ENCODE assay signal across 8 mouse cellular contexts in the genomic region with DNA sequence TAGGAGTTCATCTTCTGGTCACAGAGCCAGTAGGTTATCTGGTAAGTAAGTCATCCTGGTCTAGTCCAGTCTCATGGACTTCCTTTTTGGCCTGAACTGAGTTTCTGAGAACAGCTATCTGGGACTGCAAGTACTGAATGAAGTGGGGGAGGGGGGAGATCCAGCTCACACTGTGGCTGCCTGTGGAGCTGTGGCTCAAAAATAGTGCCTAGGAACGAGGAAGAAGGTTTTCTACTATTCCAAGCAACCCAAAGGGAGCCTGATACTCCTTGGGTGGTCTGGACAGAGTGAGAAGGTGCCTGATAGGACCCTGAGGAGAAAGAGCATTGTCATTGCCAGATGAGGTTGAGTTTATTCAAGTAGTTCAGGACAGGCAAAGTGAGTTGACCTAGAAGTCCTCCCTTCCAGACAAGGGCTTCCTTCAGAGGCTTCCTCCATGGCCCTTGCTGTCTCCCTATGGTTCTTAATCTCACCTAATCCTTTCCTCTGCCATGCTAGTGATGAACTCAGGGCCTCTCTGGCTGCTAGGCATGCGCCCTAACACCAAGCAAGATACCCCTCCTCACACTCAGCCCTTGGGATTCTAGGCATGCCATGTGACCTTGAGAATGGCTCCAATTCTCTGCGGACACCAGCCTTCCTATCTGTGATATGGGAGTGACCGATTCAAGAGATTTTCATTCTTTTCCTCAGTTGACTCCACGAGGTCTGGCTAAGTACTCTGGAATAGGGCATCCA. TPM values are rescaled to one million over a fixed set of nuclear protein-coding genes. Genes with fewer than 3 reads are reported as not detected.
DNase-seq lines count a peak whose midpoint lies in the region; ATAC-seq and TF ChIP-seq lines count a peak whose summit lies in the region.

No protein-coding gene starts in this region.

- TF ChIP-seq CTCF in bone marrow macrophage, adult 2 months (IDR thresholded peaks at IDR 0.05; ENCODE audit: low read depth, low read length): no peak
- no peak for TF ChIP-seq CTCF in stomach, postnatal 0 days (IDR thresholded peaks at IDR 0.05; ENCODE audit: low read depth)

- no peaks in the 10 kb centered on the region for H3K27me3 ChIP-seq in forebrain, embryonic 15.5 days
- no peaks in the 10 kb centered on the region for H3K27me3 ChIP-seq in liver, embryonic 13.5 days
- no peaks in the 10 kb centered on the region for H3K27me3 ChIP-seq in stomach, postnatal 0 days (ENCODE audit: control insufficient read depth, insufficient read depth, low read length)

- H3K4me1 ChIP-seq in bone marrow macrophage, adult 2 months (ENCODE audit: control insufficient read depth, insufficient read depth, low read length): peaks cover 26% of the 10 kb centered on the region
- peaks cover 18% of the 10 kb centered on the region for H3K4me1 ChIP-seq in forebrain, embryonic 15.5 days
- peaks cover 38% of the 10 kb centered on the region for H3K4me1 ChIP-seq in liver, embryonic 13.5 days (replicated peaks)
- no peaks in the 10 kb centered on the region for H3K4me1 ChIP-seq in stomach, postnatal 0 days (replicated peaks; ENCODE audit: control insufficient read depth, insufficient read depth)

- no peak for TF ChIP-seq EP300 in stomach, postnatal 0 days (optimal IDR thresholded peaks at IDR 0.05)

- H3K4me2 ChIP-seq in forebrain, embryonic 15.5 days (replicated peaks): peak overlapping the region; percentile 74
- peak overlapping the region; percentile 93 for H3K4me2 ChIP-seq in liver, embryonic 13.5 days
- peak overlapping the region; percentile 79 for H3K4me2 ChIP-seq in stomach, postnatal 0 days (replicated peaks; ENCODE audit: low read depth)

- no peak for TF ChIP-seq POLR2A in bone marrow macrophage, adult 2 months (IDR thresholded peaks at IDR 0.05; ENCODE audit: borderline replicate concordance, low read depth, low read length)

- peak; percentile 57 for DNase-seq in layer of hippocampus, adult 9-11 months
- DNase-seq in layer of hippocampus, postnatal 10 days (ENCODE audit: low spot score in 2 of 2): no peak
- no peak for DNase-seq in liver, embryonic 13.5 days
- peak; percentile 17 for DNase-seq in stomach, postnatal 0 days (ENCODE audit: low spot score)
- DNase-seq in adrenal gland, postnatal 36 days: no peak
- DNase-seq in spleen, adult 18-20 months: no peak

- peak overlapping the region; percentile 97 for H3K9ac ChIP-seq in forebrain, embryonic 15.5 days (replicated peaks)
- H3K9ac ChIP-seq in liver, embryonic 13.5 days: peak overlapping the region; percentile 84
- no peak overlapping the region; the same call in 1 of the 2 replicates for H3K9ac ChIP-seq in stomach, postnatal 0 days (ENCODE audit: low read length)

- peak overlapping the region; percentile 66 for H3K27ac ChIP-seq in bone marrow macrophage, adult 2 months (ENCODE audit: insufficient read depth, low read depth, low read length)
- peak overlapping the region; percentile 99 for H3K27ac ChIP-seq in forebrain, embryonic 15.5 days (replicated peaks)
- H3K27ac ChIP-seq in liver, embryonic 13.5 days: peak overlapping the region; percentile 80
- no peak overlapping the region; the same call in 1 of the 2 replicates for H3K27ac ChIP-seq in stomach, postnatal 0 days (replicated peaks)

- no peaks in the 10 kb centered on the region for H3K9me3 ChIP-seq in forebrain, embryonic 15.5 days
- no peaks in the 10 kb centered on the region for H3K9me3 ChIP-seq in liver, embryonic 13.5 days (replicated peaks)
- H3K9me3 ChIP-seq in stomach, postnatal 0 days (ENCODE audit: control insufficient read depth, low read length): no peaks in the 10 kb centered on the region

- 28% methylated on average over 5 of the region's 5 CpGs for WGBS in forebrain, embryonic 15.5 days
- WGBS in liver, embryonic 13.5 days (ENCODE audit: insufficient replicate concordance): 27% methylated on average over 5 of the region's 5 CpGs
- 30% methylated on average over 5 of the region's 5 CpGs for WGBS in stomach, postnatal 0 days

- peaks cover 10% of the 10 kb centered on the region for H3K36me3 ChIP-seq in forebrain, embryonic 15.5 days
- H3K36me3 ChIP-seq in liver, embryonic 13.5 days: peaks cover 7% of the 10 kb centered on the region; the same call in 1 of the 2 replicates
- H3K36me3 ChIP-seq in stomach, postnatal 0 days (ENCODE audit: control insufficient read depth, insufficient read depth, low read length): no peaks in the 10 kb centered on the region

- no peak for ATAC-seq in forebrain, embryonic 15.5 days (replicated peaks)
- ATAC-seq in liver, embryonic 13.5 days (ENCODE audit: low read depth): no peak
- no peak for ATAC-seq in stomach, postnatal 0 days (ENCODE audit: low FRiP score, low TSS enrichment)

- H3K4me3 ChIP-seq in bone marrow macrophage, adult 2 months (ENCODE audit: insufficient read depth, low read length): peak overlapping the region; percentile 92
- H3K4me3 ChIP-seq in forebrain, embryonic 15.5 days: peak overlapping the region; percentile 87
- H3K4me3 ChIP-seq in liver, embryonic 13.5 days (replicated peaks): peak overlapping the region; percentile 75
- peak overlapping the region; percentile 83; the same call in 1 of the 2 replicates for H3K4me3 ChIP-seq in stomach, postnatal 0 days (ENCODE audit: low read depth, low read length)

RNA-seq across cellular contexts. Expression of gene Fchsd2, which starts 14.6 kb away (rescaled TPM):
- 10 to 100 TPM; 70.3 to 74.4 TPM for total RNA-seq in layer of hippocampus, postnatal 10 days (2021)
- 51.2 and 53.0 TPM in 2 replicates for polyA plus RNA-seq in bone marrow macrophage, adult 2 months (2012; ENCODE audit: insufficient read depth, insufficient read length, missing spikeins)
- polyA plus RNA-seq in forebrain, embryonic 15.5 days (2015; fragmentation: Nextera tagmentation; extraction: Ambion mirVana): 45.2 and 46.2 TPM in 2 replicates
- 4.2 and 6.8 TPM in 2 replicates for polyA plus RNA-seq in liver, embryonic 13.5 days (2015; fragmentation: Nextera tagmentation; extraction: Ambion mirVana)
- 6.4 and 6.9 TPM in 2 replicates for polyA plus RNA-seq in stomach, postnatal 0 days (2015; fragmentation: Nextera tagmentation; extraction: Ambion mirVana)
- 10 to 100 TPM; 21.2 to 23.2 TPM for total RNA-seq in adrenal gland, postnatal 36 days (2021)

Comparison
In these comparisons a context has a peak if more than half of its experiments do, and no peak if none do; other contexts are left out.
1. DNase-seq: peak in layer of hippocampus, adult 9-11 months (single experiment) and stomach, postnatal 0 days (single experiment); none in layer of hippocampus, postnatal 10 days (0 of 2), liver, embryonic 13.5 days (single experiment), adrenal gland, postnatal 36 days (0 of 2) and spleen, adult 18-20 months (0 of 2).
2. Peak in every context shown above with its lines, with median percentiles within 50 percentile points of each other: H3K4me3 ChIP-seq and H3K4me2 ChIP-seq.